26 mouse cellular contexts compared by ENCODE assay signal in the genomic region with DNA sequence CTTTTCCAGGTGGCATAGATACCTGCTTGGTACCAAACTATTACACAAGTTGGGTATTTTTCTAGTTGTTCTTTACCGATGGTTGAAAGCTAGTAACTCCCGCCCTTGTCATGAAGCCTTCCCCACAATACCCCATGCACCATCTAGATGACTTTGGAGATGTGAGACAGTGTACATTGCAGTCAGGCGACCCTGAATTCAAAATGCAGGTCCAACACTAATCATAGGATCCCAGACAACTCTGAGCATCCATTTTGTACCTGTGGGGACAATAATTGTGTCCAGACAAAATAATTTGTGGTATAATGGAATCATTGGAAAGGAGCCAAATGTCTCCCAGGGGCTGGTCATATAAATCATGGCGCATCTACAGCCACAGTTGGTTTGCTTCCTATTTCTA. TPM values are rescaled to one million over a fixed set of nuclear protein-coding genes. Genes with fewer than 3 reads are reported as not detected.
DNase-seq lines count a peak whose midpoint lies in the region; ATAC-seq lines count a peak whose summit lies in the region.
"Had no signal": no experiment of that assay in that cellular context is flagged by ENCODE, and none has a peak within 500 bp of the region (broad histone marks: within the 10 kb centered on the region; RNA-seq: fewer than 3 reads in every experiment).

No protein-coding gene starts in this region.

- no peaks in the 10 kb centered on the region for H3K36me3 ChIP-seq in neural tube, embryonic 13.5 days
- H3K36me3 ChIP-seq in neural tube, embryonic 14.5 days (ENCODE audit: control insufficient read depth, insufficient read depth, low read length): no peaks in the 10 kb centered on the region
- no peaks in the 10 kb centered on the region for H3K36me3 ChIP-seq in hindbrain, embryonic 12.5 days
- H3K36me3 ChIP-seq: embryonic facial prominence, embryonic 13.5 days; embryonic facial prominence, embryonic 15.5 days; forebrain, embryonic 10.5 days; forebrain, embryonic 12.5 days; G1E had no signal

- WGBS in neural tube, embryonic 13.5 days: 65% methylated on average over 4 of the region's 4 CpGs
- 72% methylated on average over 4 of the region's 4 CpGs for WGBS in neural tube, embryonic 14.5 days
- WGBS in hindbrain, embryonic 12.5 days: 84% methylated on average over 4 of the region's 4 CpGs

- no peaks in the 10 kb centered on the region for H3K9me3 ChIP-seq in neural tube, embryonic 13.5 days
- H3K9me3 ChIP-seq in neural tube, embryonic 14.5 days (ENCODE audit: control insufficient read depth, low read length): no peaks in the 10 kb centered on the region
- H3K9me3 ChIP-seq in hindbrain, embryonic 12.5 days (replicated peaks): no peaks in the 10 kb centered on the region
- H3K9me3 ChIP-seq: embryonic facial prominence, embryonic 13.5 days; embryonic facial prominence, embryonic 15.5 days; forebrain, embryonic 12.5 days; G1E had no signal

- no peak overlapping the region for H3K4me2 ChIP-seq in neural tube, embryonic 13.5 days
- no peak overlapping the region for H3K4me2 ChIP-seq in neural tube, embryonic 14.5 days (ENCODE audit: low read depth, low read length)
- no peak overlapping the region for H3K4me2 ChIP-seq in hindbrain, embryonic 12.5 days (replicated peaks)
- H3K4me2 ChIP-seq: embryonic facial prominence, embryonic 13.5 days; embryonic facial prominence, embryonic 15.5 days; forebrain, embryonic 12.5 days had no signal

- DNase-seq in embryo, embryonic 11.5 days (ENCODE audit: low read depth, low spot score): peak; percentile 7
- DNase-seq in embryo, embryonic 11 days: no peak
- no peak for DNase-seq in neural tube, embryonic 10.5 days (ENCODE audit: extremely low spot score, low spot score)
- DNase-seq: adrenal gland, adult 2 months; adrenal gland, postnatal 10 days; adrenal gland, postnatal 25 days; B cell, adult 2 months; cerebellum, adult 11 months; cerebellum, adult 18-20 months; cerebellum, adult 8-10 months; cerebellum, adult 9-11 months; cerebellum, postnatal 14 days; cerebellum, postnatal 36 days had no signal

- H3K27ac ChIP-seq in neural tube, embryonic 13.5 days (replicated peaks): peak overlapping the region; percentile 42
- no peak overlapping the region for H3K27ac ChIP-seq in neural tube, embryonic 14.5 days (ENCODE audit: low read depth, low read length)
- no peak overlapping the region for H3K27ac ChIP-seq in hindbrain, embryonic 12.5 days
- H3K27ac ChIP-seq: embryonic facial prominence, embryonic 13.5 days; embryonic facial prominence, embryonic 15.5 days; forebrain, embryonic 10.5 days; forebrain, embryonic 12.5 days had no signal

- no peak overlapping the region for H3K4me3 ChIP-seq in neural tube, embryonic 13.5 days
- H3K4me3 ChIP-seq in neural tube, embryonic 14.5 days (ENCODE audit: low read depth, low read length): no peak overlapping the region
- H3K4me3 ChIP-seq in hindbrain, embryonic 12.5 days: no peak overlapping the region
- H3K4me3 ChIP-seq: embryonic facial prominence, embryonic 13.5 days; embryonic facial prominence, embryonic 15.5 days; erythroblast, embryonic 14.5 days; forebrain, embryonic 10.5 days; forebrain, embryonic 12.5 days had no signal

- no peak overlapping the region for H3K9ac ChIP-seq in neural tube, embryonic 13.5 days
- no peak overlapping the region for H3K9ac ChIP-seq in neural tube, embryonic 14.5 days (replicated peaks; ENCODE audit: low read depth, low read length)
- H3K9ac ChIP-seq in hindbrain, embryonic 12.5 days: no peak overlapping the region
- H3K9ac ChIP-seq: embryonic facial prominence, embryonic 13.5 days; embryonic facial prominence, embryonic 15.5 days; forebrain, embryonic 12.5 days had no signal

- H3K4me1 ChIP-seq in neural tube, embryonic 13.5 days (replicated peaks): peaks cover 4% of the 10 kb centered on the region; the same call in 1 of the 2 replicates
- no peaks in the 10 kb centered on the region for H3K4me1 ChIP-seq in neural tube, embryonic 14.5 days (ENCODE audit: control insufficient read depth, insufficient read depth, low read length)
- H3K4me1 ChIP-seq in hindbrain, embryonic 12.5 days: no peaks in the 10 kb centered on the region
- H3K4me1 ChIP-seq: embryonic facial prominence, embryonic 13.5 days; embryonic facial prominence, embryonic 15.5 days; forebrain, embryonic 10.5 days; forebrain, embryonic 12.5 days had no signal

- H3K27me3 ChIP-seq in neural tube, embryonic 13.5 days: no peaks in the 10 kb centered on the region
- no peaks in the 10 kb centered on the region for H3K27me3 ChIP-seq in neural tube, embryonic 14.5 days (ENCODE audit: control insufficient read depth, insufficient read depth, low read length)
- no peaks in the 10 kb centered on the region for H3K27me3 ChIP-seq in hindbrain, embryonic 12.5 days
- H3K27me3 ChIP-seq: CH12.LX; embryonic facial prominence, embryonic 13.5 days; embryonic facial prominence, embryonic 15.5 days; forebrain, embryonic 12.5 days had no signal

- ATAC-seq in neural tube, embryonic 13.5 days (ENCODE audit: low read depth): peak; percentile 69; the same call in 1 of the 2 replicates
- ATAC-seq in neural tube, embryonic 14.5 days (ENCODE audit: low read depth): peak; percentile 61
- no peak for ATAC-seq in hindbrain, embryonic 12.5 days (ENCODE audit: low FRiP score)
- ATAC-seq: CD4-positive, CD25-positive, alpha-beta regulatory T cell, adult 4 months; forebrain, embryonic 14.5 days; forebrain, embryonic 16.5 days had no signal

RNA-seq across cellular contexts. Expression of a gene that starts 54.7 kb away (rescaled TPM):
- 35.4 and 41.3 TPM in 2 replicates for polyA plus RNA-seq in neural tube, embryonic 13.5 days (2015; fragmentation: Nextera tagmentation; extraction: Ambion mirVana)
- polyA plus RNA-seq in neural tube, embryonic 14.5 days (2014; fragmentation: Nextera tagmentation; extraction: Ambion mirVana): 63.5 and 67.6 TPM in 2 replicates
- 27.0 and 31.1 TPM in 2 replicates for polyA plus RNA-seq in hindbrain, embryonic 12.5 days (2016; fragmentation: Nextera tagmentation; extraction: Ambion mirVana)
- polyA plus RNA-seq: CD4-positive, CD25-positive, alpha-beta regulatory T cell, adult 4 months; erythroblast, embryonic 14.5 days; G1E had no signal
